8 mouse cellular contexts compared by ENCODE assay signal in genomic region chr11:79094727-79095126, GRCm38 (mm10). TPM values are rescaled to one million over a fixed set of nuclear protein-coding genes. Genes with fewer than 3 reads are reported as not detected.
DNase-seq lines count a peak whose midpoint lies in the region; ATAC-seq and TF ChIP-seq lines count a peak whose summit lies in the region.

No protein-coding gene starts in this region.

- H3K79me2 ChIP-seq in heart, adult 2 months (replicated peaks; ENCODE audit: control insufficient read depth, insufficient read depth, low read length) = no peaks in the 10 kb centered on the region

- no peak overlapping the region; the same call in 1 of the 2 replicates for H3K9ac ChIP-seq in heart, adult 2 months (ENCODE audit: low read depth, low read length)
- H3K9ac ChIP-seq in intestine, postnatal 0 days (ENCODE audit: low read depth, low read length) = no peak overlapping the region
- H3K9ac ChIP-seq in lung, postnatal 0 days (replicated peaks; ENCODE audit: low read depth) = no peak overlapping the region

- no peak for ATAC-seq in intestine, postnatal 0 days
- ATAC-seq in lung, postnatal 0 days = peak; percentile 81

- H3K9me3 ChIP-seq in intestine, postnatal 0 days (ENCODE audit: control insufficient read depth) = no peaks in the 10 kb centered on the region
- no peaks in the 10 kb centered on the region for H3K9me3 ChIP-seq in lung, postnatal 0 days (ENCODE audit: low read length)

- H3K4me3 ChIP-seq in spleen, adult 2 months (ENCODE audit: extremely low read depth, insufficient read depth, insufficient read length) = no peak overlapping the region
- no peak overlapping the region for H3K4me3 ChIP-seq in heart, adult 2 months
- no peak overlapping the region for H3K4me3 ChIP-seq in intestine, postnatal 0 days (ENCODE audit: low read depth, low read length)
- no peak overlapping the region for H3K4me3 ChIP-seq in lung, postnatal 0 days (ENCODE audit: low read depth, low read length)

- H3K27ac ChIP-seq in spleen, adult 2 months (ENCODE audit: insufficient read depth, low read length) = peak overlapping the region; percentile 32; the same call in 1 of the 2 replicates
- H3K27ac ChIP-seq in heart, adult 2 months = peak overlapping the region; percentile 83
- H3K27ac ChIP-seq in intestine, postnatal 0 days (ENCODE audit: low read depth, low read length) = peak overlapping the region; percentile 76
- peak overlapping the region; percentile 87 for H3K27ac ChIP-seq in lung, postnatal 0 days (ENCODE audit: low read length)

- 86% methylated on average over 5 of the region's 5 CpGs for WGBS in spleen, adult 2 months
- 32% methylated on average over 5 of the region's 5 CpGs for WGBS in heart, adult 2 months
- 58% methylated on average over 5 of the region's 5 CpGs for WGBS in intestine, postnatal 0 days
- WGBS in lung, postnatal 0 days = 54% methylated on average over 5 of the region's 5 CpGs

- intact Hi-C loops in heart, adult 2 months (cut with DNase I) = no loop called here

- no peak overlapping the region for H3K4me2 ChIP-seq in intestine, postnatal 0 days (replicated peaks; ENCODE audit: low read depth)
- no peak overlapping the region for H3K4me2 ChIP-seq in lung, postnatal 0 days (replicated peaks; ENCODE audit: low read depth, low read length)

- DNase-seq in spleen, adult 2 months (ENCODE audit: low read depth in 1 of 2, low spot score in 2 of 2) = no peak
- DNase-seq in spleen, postnatal 36 days (ENCODE audit: low spot score in 2 of 2) = no peak
- peak; percentile 72 to 84 for DNase-seq in heart, adult 2 months
- DNase-seq in lung, postnatal 0 days (ENCODE audit: low spot score) = peak; percentile 92
- DNase-seq in testis, postnatal 14 days (ENCODE audit: low spot score) = peak; percentile 44
- DNase-seq in ovary, postnatal 36 days (ENCODE audit: low spot score) = no peak
- DNase-seq in urinary bladder, adult 2 months (ENCODE audit: low spot score) = no peak

- H3K36me3 ChIP-seq in spleen, adult 2 months (ENCODE audit: control insufficient read depth, insufficient read depth, low read length) = no peaks in the 10 kb centered on the region
- H3K36me3 ChIP-seq in heart, adult 2 months (ENCODE audit: control insufficient read depth, insufficient read depth, low read length) = no peaks in the 10 kb centered on the region; the same call in 1 of the 2 replicates
- H3K36me3 ChIP-seq in intestine, postnatal 0 days (ENCODE audit: control insufficient read depth, insufficient read depth) = no peaks in the 10 kb centered on the region; the same call in 1 of the 2 replicates
- H3K36me3 ChIP-seq in lung, postnatal 0 days (ENCODE audit: insufficient read depth, low read length) = no peaks in the 10 kb centered on the region

- H3K27me3 ChIP-seq in spleen, adult 2 months (ENCODE audit: control insufficient read depth, insufficient read depth, low read length) = no peaks in the 10 kb centered on the region
- no peaks in the 10 kb centered on the region for H3K27me3 ChIP-seq in heart, adult 2 months (ENCODE audit: control insufficient read depth, insufficient read depth, low read length)
- no peaks in the 10 kb centered on the region for H3K27me3 ChIP-seq in intestine, postnatal 0 days (replicated peaks; ENCODE audit: control insufficient read depth, insufficient read depth, low read length)
- H3K27me3 ChIP-seq in lung, postnatal 0 days (replicated peaks; ENCODE audit: insufficient read depth, low read length) = no peaks in the 10 kb centered on the region

- TF ChIP-seq CTCF in spleen, adult 2 months (IDR thresholded peaks at IDR 0.05; ENCODE audit: extremely low read depth, insufficient read depth, insufficient read length, insufficient replicate concordance) = no peak
- no peak for TF ChIP-seq CTCF in heart, adult 2 months (IDR thresholded peaks at IDR 0.05)
- TF ChIP-seq CTCF in intestine, postnatal 0 days (IDR thresholded peaks at IDR 0.05; ENCODE audit: low read depth) = no peak
- no peak for TF ChIP-seq CTCF in lung, postnatal 0 days (IDR thresholded peaks at IDR 0.05)

- peaks cover 9% of the 10 kb centered on the region; the same call in 1 of the 2 replicates for H3K4me1 ChIP-seq in spleen, adult 2 months (ENCODE audit: control insufficient read depth, insufficient read depth, insufficient read length)
- peaks cover 33% of the 10 kb centered on the region for H3K4me1 ChIP-seq in heart, adult 2 months (ENCODE audit: control insufficient read depth, insufficient read depth, low read length)
- peaks cover 16% of the 10 kb centered on the region for H3K4me1 ChIP-seq in intestine, postnatal 0 days (replicated peaks; ENCODE audit: control insufficient read depth, insufficient read depth, low read length)
- H3K4me1 ChIP-seq in lung, postnatal 0 days (ENCODE audit: insufficient read depth, low read depth, low read length) = peaks cover 36% of the 10 kb centered on the region; the same call in 1 of the 2 replicates

- TF ChIP-seq POLR2A in spleen, adult 2 months (IDR thresholded peaks at IDR 0.05; ENCODE audit: low read depth, low read length) = no peak
- peak; percentile 29; the same call in 1 of the 2 replicates for TF ChIP-seq POLR2A in heart, adult 2 months (IDR thresholded peaks at IDR 0.05; ENCODE audit: insufficient read depth, low read depth, low read length)

- 0 out of 2 replicates have a peak, but pooled peaks have one; percentile 53 for TF ChIP-seq EP300 in heart, adult 2 months (IDR thresholded peaks at IDR 0.05; ENCODE audit: insufficient read depth, low read depth, low read length)
- peak; percentile 84 for TF ChIP-seq EP300 in lung, postnatal 0 days (IDR thresholded peaks at IDR 0.05)

RNA-seq across cellular contexts. Expression of gene Ksr1, which starts 51.5 kb away (rescaled TPM):
- 14.5 and 25.0 TPM in 2 replicates for polyA plus RNA-seq in spleen, adult 2 months (2012; rRNA removed)
- total RNA-seq in heart, adult 2 months (2021) = 1 to 10 TPM; 5.1 to 7.0 TPM
- 6.7 and 7.8 TPM in 2 replicates for polyA plus RNA-seq in heart, adult 2 months (2012; rRNA removed)
- polyA plus RNA-seq in intestine, postnatal 0 days (2015; fragmentation: Nextera tagmentation; extraction: Ambion mirVana) = 4.7 and 6.8 TPM in 2 replicates
- polyA plus RNA-seq in lung, postnatal 0 days (2015; fragmentation: Nextera tagmentation; extraction: Ambion mirVana) = 2.3 TPM in 2 replicates
- polyA plus RNA-seq in urinary bladder, adult 2 months (2012; rRNA removed) = 12.2 and 16.4 TPM in 2 replicates

Comparison
In these comparisons a context has a peak if more than half of its experiments do, and no peak if none do; other contexts are left out.
1. DNase-seq: peak in heart, adult 2 months (2 of 2), lung, postnatal 0 days (single experiment) and testis, postnatal 14 days (single experiment); none in spleen, adult 2 months (0 of 2), spleen, postnatal 36 days (0 of 2), ovary, postnatal 36 days (single experiment) and urinary bladder, adult 2 months (single experiment).
2. H3K27ac ChIP-seq: peak in every context shown above with its lines; median percentile 87 in lung, postnatal 0 days; 83 in heart, adult 2 months; 76 in intestine, postnatal 0 days; 32 in spleen, adult 2 months.